Mouse (Mus musculus): ENCODE data around the gene Eif4e. TPM values are rescaled to one million over a fixed set of nuclear protein-coding genes. Genes with fewer than 3 reads are reported as not detected.

Eif4e gene
- 388 and 397 TPM in 2 replicates for polyA plus RNA-seq (2015; fragmentation: Nextera tagmentation; extraction: Ambion mirVana)

DNA sequence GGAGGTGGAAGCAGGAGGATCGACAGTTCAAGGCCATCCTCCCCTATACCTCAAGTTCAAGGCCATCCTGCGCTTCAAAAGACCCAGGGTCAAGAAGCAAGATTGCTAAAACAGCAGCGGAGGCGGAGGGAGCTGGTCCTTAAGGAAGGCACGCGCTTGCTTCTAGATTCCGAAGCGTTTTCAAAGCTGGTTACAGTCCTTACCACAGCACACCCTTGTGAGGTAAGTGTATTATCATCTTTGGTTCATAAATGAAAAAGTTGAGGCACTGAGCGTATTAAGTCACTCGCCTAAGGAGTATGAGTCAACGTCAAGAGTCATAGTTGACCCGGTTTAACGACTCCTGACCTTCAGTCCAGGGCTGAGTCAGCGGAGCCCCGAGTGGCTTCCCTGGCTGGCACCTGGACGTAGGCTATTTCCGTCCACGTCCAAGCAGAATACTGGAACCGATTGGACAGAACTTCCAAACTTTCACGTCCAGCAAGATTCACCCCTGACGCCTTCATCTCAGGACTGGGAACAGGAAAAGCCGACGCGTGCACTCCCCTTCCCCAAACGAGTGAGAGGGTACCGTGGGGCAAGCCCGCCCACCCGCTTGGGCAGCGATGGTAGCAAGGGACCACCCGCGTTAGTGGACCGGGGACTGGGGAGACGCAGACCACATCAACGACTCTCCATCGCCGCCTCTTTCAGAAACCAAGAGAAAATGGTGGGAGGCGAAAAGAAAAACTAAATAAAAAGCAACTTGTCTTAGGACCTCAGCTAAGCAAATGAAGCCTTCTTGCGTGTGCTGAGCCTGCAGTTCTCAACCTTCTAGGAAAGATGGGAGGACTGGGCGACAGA is at the start of gene Eif4e:
TSS of gene Eif4e (plus strand) at position 107 of the 843 bp plus-strand sequence.
- Histone ChIP-seq H3K9me3 (ENCODE audit: control insufficient read depth, low read length) (no peaks in the 10 kb centered on the region), H3K36me3 (ENCODE audit: control insufficient read depth, insufficient read depth) (no peaks in the 10 kb centered on the region), H3K27me3 (replicated peaks; ENCODE audit: control insufficient read depth, insufficient read depth, low read length) (no peaks in the 10 kb centered on the region; the same call in 1 of the 2 replicates), H3K4me3 (replicated peaks; ENCODE audit: low read length) (peak within 1 kb of the TSS; percentile 69), H3K4me2 (ENCODE audit: low read length) (peak within 1 kb of the TSS; percentile 98), H3K9ac (replicated peaks; ENCODE audit: low read depth, low read length) (peak within 1 kb of the TSS; percentile 67), H3K27ac (ENCODE audit: low read length) (peak within 1 kb of the TSS; percentile 60), H3K4me1 (replicated peaks; ENCODE audit: control insufficient read depth, insufficient read depth, low read length) (peaks cover 25% of the 10 kb centered on the region)
- peak; percentile 27 for ATAC-seq
- 3% methylated on average over 39 of the region's 39 CpGs for WGBS

DNA sequence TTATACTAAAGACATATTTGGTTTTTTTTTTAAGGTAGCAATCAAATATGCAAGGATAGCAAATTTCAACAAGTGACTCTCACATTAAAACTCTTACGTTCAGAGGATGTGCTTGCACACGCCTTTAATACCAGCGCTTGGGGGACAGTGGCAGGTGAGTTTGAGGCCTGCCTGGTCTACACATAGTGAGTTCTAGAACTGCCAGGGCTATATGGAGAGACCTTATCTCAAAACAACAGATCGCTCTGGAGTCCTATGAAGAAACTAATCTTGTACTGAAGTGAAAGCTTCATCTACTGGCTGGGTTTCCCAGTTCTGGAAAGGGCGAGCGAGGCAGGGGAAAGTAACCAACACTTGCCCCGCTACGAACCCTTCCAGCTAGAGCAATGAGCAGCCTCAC is 46.5 kb upstream of the Eif4e start:
- H3K9me3 ChIP-seq (ENCODE audit: control insufficient read depth, low read length), result no peaks in the 10 kb centered on the region
- ATAC-seq, result no peak
- peaks cover 13% of the 10 kb centered on the region for H3K36me3 ChIP-seq (ENCODE audit: control insufficient read depth, insufficient read depth)
- H3K4me1 ChIP-seq (replicated peaks; ENCODE audit: control insufficient read depth, insufficient read depth, low read length), result peaks cover 4% of the 10 kb centered on the region; the same call in 1 of the 2 replicates
- no peak overlapping the region for H3K9ac ChIP-seq (replicated peaks; ENCODE audit: low read depth, low read length)
- no peaks in the 10 kb centered on the region for H3K27me3 ChIP-seq (replicated peaks; ENCODE audit: control insufficient read depth, insufficient read depth, low read length)
- H3K4me2 ChIP-seq (ENCODE audit: low read length), result no peak overlapping the region
- 96% methylated on average over 8 of the region's 8 CpGs for WGBS
- H3K27ac ChIP-seq (ENCODE audit: low read length), result no peak overlapping the region
- no peak overlapping the region for H3K4me3 ChIP-seq (replicated peaks; ENCODE audit: low read length)

DNA sequence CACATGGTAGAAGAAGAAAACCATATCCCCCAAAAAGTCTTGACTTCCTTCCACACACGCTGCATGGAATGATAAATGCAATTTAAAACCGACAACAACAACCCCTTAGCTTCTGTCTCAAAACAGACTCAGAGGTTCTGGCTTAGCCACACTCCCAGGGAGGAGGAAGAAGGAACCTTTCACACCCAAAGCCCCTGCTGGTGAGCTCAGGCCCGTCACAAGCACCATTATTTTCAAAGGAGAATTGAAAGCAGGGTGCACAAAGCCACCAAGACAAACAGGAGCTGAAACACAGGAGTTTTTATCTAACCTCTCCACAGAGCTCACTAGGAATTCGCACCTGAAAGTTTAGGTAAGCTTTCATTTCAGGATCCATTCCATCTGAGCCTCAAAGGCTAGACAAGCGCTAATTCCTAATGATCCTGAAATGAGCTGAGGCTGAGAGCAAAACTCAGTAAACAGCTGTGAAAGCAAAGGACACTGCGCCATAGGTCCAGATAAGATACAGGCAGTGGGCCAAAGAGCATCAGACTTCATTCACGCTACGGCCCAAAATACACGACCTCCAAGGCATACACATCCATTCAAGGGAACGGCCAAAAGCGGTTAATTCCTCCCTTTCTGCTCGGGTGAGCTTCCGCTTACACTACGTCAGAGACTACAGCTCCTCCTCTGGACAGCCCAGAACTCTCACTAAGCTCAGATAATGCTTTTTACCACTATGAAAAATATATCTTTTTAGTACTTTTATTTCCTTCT is 44.3 kb upstream of the Eif4e start:
- no peak overlapping the region for H3K9ac ChIP-seq (replicated peaks; ENCODE audit: low read depth, low read length)
- H3K4me1 ChIP-seq (replicated peaks; ENCODE audit: control insufficient read depth, insufficient read depth, low read length), result peaks cover 4% of the 10 kb centered on the region; the same call in 1 of the 2 replicates
- H3K27ac ChIP-seq (ENCODE audit: low read length), result no peak overlapping the region
- H3K4me3 ChIP-seq (replicated peaks; ENCODE audit: low read length), result no peak overlapping the region
- H3K4me2 ChIP-seq (ENCODE audit: low read length), result no peak overlapping the region
- peaks cover 15% of the 10 kb centered on the region for H3K36me3 ChIP-seq (ENCODE audit: control insufficient read depth, insufficient read depth)
- ATAC-seq, result no peak
- 50% methylated on average over 14 of the region's 14 CpGs for WGBS
- H3K27me3 ChIP-seq (replicated peaks; ENCODE audit: control insufficient read depth, insufficient read depth, low read length), result no peaks in the 10 kb centered on the region
- H3K9me3 ChIP-seq (ENCODE audit: control insufficient read depth, low read length), result no peaks in the 10 kb centered on the region

DNA sequence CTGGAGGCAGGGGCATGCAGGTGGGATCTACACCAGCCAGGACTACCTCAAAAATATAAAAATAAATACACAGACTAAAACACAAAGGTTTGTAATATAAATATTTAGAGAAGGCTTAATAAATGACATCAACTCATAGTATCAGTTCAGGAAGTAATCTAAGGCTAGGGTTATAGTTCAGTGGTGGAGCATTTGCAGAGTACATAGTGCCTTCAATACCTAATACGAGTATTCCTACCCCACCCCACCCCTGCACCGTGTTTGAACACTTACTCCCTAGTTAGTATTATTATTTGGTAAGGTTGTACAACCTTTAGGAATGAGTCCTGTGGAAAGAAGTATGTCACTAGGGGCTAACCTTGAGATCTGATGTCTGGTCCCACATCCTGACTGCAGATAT is 42.7 kb upstream of the Eif4e start:
- H3K27me3 ChIP-seq (replicated peaks; ENCODE audit: control insufficient read depth, insufficient read depth, low read length), result no peaks in the 10 kb centered on the region
- no peak overlapping the region for H3K4me2 ChIP-seq (ENCODE audit: low read length)
- peaks cover 15% of the 10 kb centered on the region for H3K36me3 ChIP-seq (ENCODE audit: control insufficient read depth, insufficient read depth)
- peaks cover 11% of the 10 kb centered on the region for H3K4me1 ChIP-seq (replicated peaks; ENCODE audit: control insufficient read depth, insufficient read depth, low read length)
- H3K9me3 ChIP-seq (ENCODE audit: control insufficient read depth, low read length), result no peaks in the 10 kb centered on the region
- ATAC-seq, result no peak
- no peak overlapping the region for H3K9ac ChIP-seq (replicated peaks; ENCODE audit: low read depth, low read length)
- WGBS, result 94% methylated on average over 2 of the region's 2 CpGs
- no peak overlapping the region for H3K27ac ChIP-seq (ENCODE audit: low read length)
- no peak overlapping the region for H3K4me3 ChIP-seq (replicated peaks; ENCODE audit: low read length)

DNA sequence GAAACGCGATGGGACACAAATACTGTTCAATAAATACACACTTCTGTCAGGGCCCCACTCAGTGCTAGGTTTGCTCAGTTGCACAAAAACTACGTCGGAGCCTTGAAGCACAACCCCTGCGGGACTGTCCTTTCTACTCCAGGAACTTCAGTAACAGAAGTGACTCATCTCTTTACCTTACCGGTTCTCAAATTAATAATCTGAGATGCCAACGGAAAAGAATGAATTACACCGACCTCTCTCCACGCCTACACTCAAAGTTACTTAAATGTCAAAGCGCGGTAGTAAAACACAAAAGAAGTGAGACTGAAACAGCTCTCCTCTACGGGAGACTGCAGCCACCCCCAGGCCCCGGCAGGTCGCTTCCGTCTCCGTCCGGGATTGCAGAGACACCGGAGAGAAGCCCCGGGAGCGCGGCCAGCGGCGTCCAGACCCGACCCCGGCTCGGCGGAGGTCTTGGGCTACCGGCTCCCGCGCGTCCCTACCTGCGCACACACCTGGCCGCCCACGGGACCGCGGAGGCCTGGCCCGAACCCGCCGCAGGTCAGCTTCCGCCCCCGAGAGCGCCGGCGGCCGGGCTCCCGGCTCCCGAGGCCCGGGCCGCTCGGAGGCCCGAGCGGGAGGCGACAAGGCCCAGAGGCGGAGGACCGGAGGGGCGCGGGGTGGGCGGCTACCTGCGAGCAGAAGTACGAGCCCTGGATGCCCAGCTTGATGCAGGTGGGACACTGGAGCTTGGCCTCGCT is 37.2 kb upstream of the Eif4e start:
- H3K27me3 ChIP-seq (replicated peaks; ENCODE audit: control insufficient read depth, insufficient read depth, low read length), result no peaks in the 10 kb centered on the region
- under 1% methylated on average over 61 of the region's 61 CpGs for WGBS
- ATAC-seq, result peak; percentile 31; the same call in 1 of the 2 replicates

DNA sequence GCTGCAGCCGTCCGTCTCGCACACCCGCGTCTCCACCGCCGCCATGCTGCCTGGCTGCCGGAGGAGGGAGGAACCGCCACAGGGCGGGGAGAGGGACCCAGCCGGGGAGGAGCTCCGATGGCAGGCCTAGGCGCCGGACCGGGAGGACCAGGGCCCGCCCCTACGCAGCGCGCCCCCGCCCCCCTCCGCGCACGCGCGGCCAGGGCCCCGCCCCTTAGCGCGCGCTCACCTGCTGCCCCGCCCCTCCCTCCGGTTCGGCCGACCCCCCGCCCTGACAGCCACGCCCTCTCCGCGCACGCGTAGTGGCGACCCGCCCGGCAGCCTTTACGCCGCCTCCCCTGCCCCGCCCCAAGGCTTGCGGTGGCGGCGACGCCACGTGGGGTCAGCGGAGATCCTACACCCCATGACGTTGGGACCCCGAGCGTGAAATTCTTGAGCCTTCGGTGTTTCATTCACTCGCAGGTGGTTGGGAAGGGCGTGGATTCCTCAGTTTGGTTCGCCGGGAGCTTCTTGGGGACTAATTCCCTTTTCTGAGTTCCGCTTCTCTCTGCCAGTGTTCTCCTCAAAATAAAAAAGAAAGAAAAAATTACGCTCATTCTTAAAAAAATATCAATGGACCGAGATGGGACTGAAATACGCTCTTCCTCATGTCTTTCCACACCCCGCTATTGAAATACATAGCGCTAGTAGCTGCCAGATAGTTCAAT is 36.5 kb upstream of the Eif4e start, which contains the start of gene Metap1:
TSS of gene Metap1 (minus strand) at position 189 of the 707 bp plus-strand sequence.
- Histone ChIP-seq H3K4me2 (ENCODE audit: low read length) (peak within 1 kb of the TSS; percentile 84), H3K9ac (replicated peaks; ENCODE audit: low read depth, low read length) (peak within 1 kb of the TSS; percentile 79), H3K4me3 (replicated peaks; ENCODE audit: low read length) (peak within 1 kb of the TSS; percentile 55), H3K36me3 (ENCODE audit: control insufficient read depth, insufficient read depth) (peaks cover 2% of the 10 kb centered on the region; the same call in 1 of the 2 replicates), H3K27me3 (replicated peaks; ENCODE audit: control insufficient read depth, insufficient read depth, low read length) (no peaks in the 10 kb centered on the region), H3K9me3 (ENCODE audit: control insufficient read depth, low read length) (no peaks in the 10 kb centered on the region), H3K4me1 (replicated peaks; ENCODE audit: control insufficient read depth, insufficient read depth, low read length) (peaks cover 11% of the 10 kb centered on the region), H3K27ac (ENCODE audit: low read length) (peak within 1 kb of the TSS; percentile 73)
- WGBS, result under 1% methylated on average over 51 of the region's 65 CpGs
- ATAC-seq, result peak; percentile 99

More for the DNA sequence above, 37.2 kb upstream of the Eif4e start:
- Histone ChIP-seq H3K27ac (ENCODE audit: low read length) (peak overlapping the region; percentile 60), H3K4me3 (replicated peaks; ENCODE audit: low read length) (peak overlapping the region; percentile 55), H3K9ac (replicated peaks; ENCODE audit: low read depth, low read length) (peak overlapping the region; percentile 79), H3K4me1 (replicated peaks; ENCODE audit: control insufficient read depth, insufficient read depth, low read length) (peaks cover 11% of the 10 kb centered on the region), H3K9me3 (ENCODE audit: control insufficient read depth, low read length) (no peaks in the 10 kb centered on the region), H3K4me2 (ENCODE audit: low read length) (peak overlapping the region; percentile 84), H3K36me3 (ENCODE audit: control insufficient read depth, insufficient read depth) (peaks cover 3% of the 10 kb centered on the region; the same call in 1 of the 2 replicates)

DNA sequence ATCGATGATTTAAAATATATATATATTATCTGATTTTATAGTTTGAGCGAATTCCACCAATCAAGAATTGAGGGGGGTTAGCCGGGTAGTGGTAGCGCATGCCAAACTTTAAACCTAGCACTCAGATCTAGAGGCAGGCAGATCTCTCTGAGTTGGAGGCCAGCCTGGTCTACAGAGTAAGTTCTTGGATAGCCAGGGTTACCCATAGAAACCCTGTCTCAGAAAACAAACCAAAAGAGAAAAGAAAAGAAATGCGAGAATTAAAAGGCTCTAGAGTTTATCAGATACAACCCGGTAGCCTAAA is 36.0 kb upstream of the Eif4e start:
- H3K4me3 ChIP-seq (replicated peaks; ENCODE audit: low read length), result peak overlapping the region; percentile 55
- WGBS, result 21% methylated on average over 6 of the region's 6 CpGs
- peak; percentile 3 for ATAC-seq
- H3K36me3 ChIP-seq (ENCODE audit: control insufficient read depth, insufficient read depth), result no peaks in the 10 kb centered on the region
- peak overlapping the region; percentile 53 for H3K4me2 ChIP-seq (ENCODE audit: low read length)
- no peaks in the 10 kb centered on the region for H3K9me3 ChIP-seq (ENCODE audit: control insufficient read depth, low read length)
- H3K9ac ChIP-seq (replicated peaks; ENCODE audit: low read depth, low read length), result peak overlapping the region; percentile 61
- no peaks in the 10 kb centered on the region for H3K27me3 ChIP-seq (replicated peaks; ENCODE audit: control insufficient read depth, insufficient read depth, low read length)
- peaks cover 11% of the 10 kb centered on the region for H3K4me1 ChIP-seq (replicated peaks; ENCODE audit: control insufficient read depth, insufficient read depth, low read length)
- no peak overlapping the region for H3K27ac ChIP-seq (ENCODE audit: low read length)

DNA sequence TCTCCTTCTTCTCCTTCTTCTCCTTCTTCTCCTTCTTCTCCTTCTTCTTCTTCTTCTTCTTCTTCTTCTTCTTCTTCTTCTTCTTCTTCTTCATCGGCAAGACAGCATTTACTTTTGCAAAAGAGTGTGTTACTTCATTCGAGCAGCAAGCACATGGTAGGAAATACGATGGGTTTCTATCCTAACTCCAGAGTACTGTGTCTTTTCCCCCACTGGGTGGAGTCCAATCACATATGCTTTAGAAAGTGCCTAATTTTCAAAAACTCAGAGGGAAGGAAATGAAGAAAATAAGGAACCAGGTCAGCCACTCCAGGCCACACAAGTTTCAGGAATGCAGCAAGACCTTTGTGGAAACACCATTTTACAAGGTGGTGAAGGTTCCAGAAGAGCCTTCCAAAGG is 32.3 kb upstream of the Eif4e start:
- no peak overlapping the region for H3K4me3 ChIP-seq (replicated peaks; ENCODE audit: low read length)
- WGBS, result 83% methylated on average over 3 of the region's 3 CpGs
- no peak overlapping the region for H3K9ac ChIP-seq (replicated peaks; ENCODE audit: low read depth, low read length)
- no peaks in the 10 kb centered on the region for H3K27me3 ChIP-seq (replicated peaks; ENCODE audit: control insufficient read depth, insufficient read depth, low read length)
- H3K4me1 ChIP-seq (replicated peaks; ENCODE audit: control insufficient read depth, insufficient read depth, low read length), result no peaks in the 10 kb centered on the region
- ATAC-seq, result no peak
- no peaks in the 10 kb centered on the region for H3K36me3 ChIP-seq (ENCODE audit: control insufficient read depth, insufficient read depth)
- H3K27ac ChIP-seq (ENCODE audit: low read length), result no peak overlapping the region
- H3K4me2 ChIP-seq (ENCODE audit: low read length), result no peak overlapping the region
- no peaks in the 10 kb centered on the region for H3K9me3 ChIP-seq (ENCODE audit: control insufficient read depth, low read length)

All from forebrain, embryonic 16.5 days (tissue).